Mouse (Mus musculus): ENCODE results near the gene Lnx1. TPM values are rescaled to one million over a fixed set of nuclear protein-coding genes. Genes with fewer than 3 reads are reported as not detected.

Lnx1 gene
- polyA plus RNA-seq, 1 experiment from 2014 or later = 0.06 TPM

GRCm38 (mm10) chr5:74682735-74683134 lies 20.0 kb downstream of the Lnx1 start:
- H3K4me3 ChIP-seq (ENCODE audit: low read depth, low read length) = no peak overlapping the region
- DNase-seq (no peak), ATAC-seq (no peak)
- TF ChIP-seq CTCF (IDR thresholded peaks at IDR 0.05; ENCODE audit: low read depth) (no peak), EP300 (IDR thresholded peaks at IDR 0.05; ENCODE audit: low read depth) (no peak)
- no peak overlapping the region for H3K4me2 ChIP-seq (ENCODE audit: low read depth, low read length)
- no peaks in the 10 kb centered on the region for H3K36me3 ChIP-seq (replicated peaks; ENCODE audit: insufficient read depth, low read length)
- no peak overlapping the region for H3K27ac ChIP-seq (ENCODE audit: low read depth)
- no peaks in the 10 kb centered on the region for H3K9me3 ChIP-seq (ENCODE audit: low read length)
- H3K4me1 ChIP-seq (ENCODE audit: insufficient read depth) = no peaks in the 10 kb centered on the region
- 90% methylated on average over 1 of the region's 1 CpGs for WGBS (ENCODE audit: insufficient replicate concordance)
- H3K27me3 ChIP-seq (ENCODE audit: insufficient read depth, low read length) = no peaks in the 10 kb centered on the region
- H3K9ac ChIP-seq (replicated peaks) = no peak overlapping the region

- Histone ChIP-seq H3K27ac (ENCODE audit: low read depth) (no peak overlapping the region), H3K36me3 (replicated peaks; ENCODE audit: insufficient read depth, low read length) (no peaks in the 10 kb centered on the region), H3K4me1 (ENCODE audit: insufficient read depth) (no peaks in the 10 kb centered on the region), H3K9ac (replicated peaks) (no peak overlapping the region), H3K27me3 (ENCODE audit: insufficient read depth, low read length) (no peaks in the 10 kb centered on the region), H3K4me2 (ENCODE audit: low read depth, low read length) (no peak overlapping the region), H3K9me3 (ENCODE audit: low read length) (no peaks in the 10 kb centered on the region), H3K4me3 (ENCODE audit: low read depth, low read length) (no peak overlapping the region)
- TF ChIP-seq CTCF (IDR thresholded peaks at IDR 0.05; ENCODE audit: low read depth) (no peak), EP300 (IDR thresholded peaks at IDR 0.05; ENCODE audit: low read depth) (no peak)
- DNase-seq (no peak), ATAC-seq (no peak)
- WGBS (ENCODE audit: insufficient replicate concordance) = 65% methylated on average over 7 of the region's 7 CpGs
Measured at GRCm38 (mm10) chr5:74679631-74680030, 23.1 kb downstream of the Lnx1 start.

GRCm38 (mm10) chr5:74678693-74679092 lies 24.0 kb downstream of the Lnx1 start:
- 77% methylated on average over 5 of the region's 5 CpGs for WGBS (ENCODE audit: insufficient replicate concordance)
- no peak for ATAC-seq

GRCm38 (mm10) chr5:74677399-74678338 lies 25.0 kb downstream of the Lnx1 start:
- TF ChIP-seq EP300 (IDR thresholded peaks at IDR 0.05; ENCODE audit: low read depth) (no peak), CTCF (IDR thresholded peaks at IDR 0.05; ENCODE audit: low read depth) (no peak)
- Histone ChIP-seq H3K27me3 (ENCODE audit: insufficient read depth, low read length) (no peaks in the 10 kb centered on the region), H3K4me3 (ENCODE audit: low read depth, low read length) (no peak overlapping the region), H3K4me2 (ENCODE audit: low read depth, low read length) (no peak overlapping the region), H3K27ac (ENCODE audit: low read depth) (no peak overlapping the region), H3K36me3 (replicated peaks; ENCODE audit: insufficient read depth, low read length) (no peaks in the 10 kb centered on the region), H3K4me1 (ENCODE audit: insufficient read depth) (no peaks in the 10 kb centered on the region), H3K9me3 (ENCODE audit: low read length) (no peaks in the 10 kb centered on the region), H3K9ac (replicated peaks) (no peak overlapping the region)
- ATAC-seq (no peak), DNase-seq (no peak)
- WGBS (ENCODE audit: insufficient replicate concordance) = 62% methylated on average over 19 of the region's 19 CpGs

More at GRCm38 (mm10) chr5:74678693-74679092, 24.0 kb downstream of the Lnx1 start:
- no peak overlapping the region for H3K27ac ChIP-seq (ENCODE audit: low read depth)
- no peaks in the 10 kb centered on the region for H3K27me3 ChIP-seq (ENCODE audit: insufficient read depth, low read length)
- no peaks in the 10 kb centered on the region for H3K4me1 ChIP-seq (ENCODE audit: insufficient read depth)
- TF ChIP-seq EP300 (IDR thresholded peaks at IDR 0.05; ENCODE audit: low read depth) (no peak), CTCF (IDR thresholded peaks at IDR 0.05; ENCODE audit: low read depth) (no peak)
- no peaks in the 10 kb centered on the region for H3K36me3 ChIP-seq (replicated peaks; ENCODE audit: insufficient read depth, low read length)
- no peak overlapping the region for H3K4me3 ChIP-seq (ENCODE audit: low read depth, low read length)
- H3K9ac ChIP-seq (replicated peaks) = no peak overlapping the region
- H3K9me3 ChIP-seq (ENCODE audit: low read length) = no peaks in the 10 kb centered on the region
- no peak overlapping the region for H3K4me2 ChIP-seq (ENCODE audit: low read depth, low read length)
- DNase-seq = no peak

- H3K4me1 ChIP-seq (ENCODE audit: insufficient read depth) = no peaks in the 10 kb centered on the region
- no peaks in the 10 kb centered on the region for H3K27me3 ChIP-seq (ENCODE audit: insufficient read depth, low read length)
- ATAC-seq = no peak
- H3K9me3 ChIP-seq (ENCODE audit: low read length) = no peaks in the 10 kb centered on the region
- H3K36me3 ChIP-seq (replicated peaks; ENCODE audit: insufficient read depth, low read length) = no peaks in the 10 kb centered on the region
- no peak overlapping the region for H3K9ac ChIP-seq (replicated peaks)
- H3K4me2 ChIP-seq (ENCODE audit: low read depth, low read length) = no peak overlapping the region
- TF ChIP-seq CTCF (IDR thresholded peaks at IDR 0.05; ENCODE audit: low read depth) = no peak
- no peak for TF ChIP-seq EP300 (IDR thresholded peaks at IDR 0.05; ENCODE audit: low read depth)
- H3K27ac ChIP-seq (ENCODE audit: low read depth) = no peak overlapping the region
- no peak for DNase-seq
- 76% methylated on average over 5 of the region's 5 CpGs for WGBS (ENCODE audit: insufficient replicate concordance)
- H3K4me3 ChIP-seq (ENCODE audit: low read depth, low read length) = no peak overlapping the region
Measured at GRCm38 (mm10) chr5:74672556-74672955, 30.2 kb downstream of the Lnx1 start.

GRCm38 (mm10) chr5:74670877-74671276 lies 31.8 kb downstream of the Lnx1 start:
- no peak for DNase-seq
- Histone ChIP-seq H3K36me3 (replicated peaks; ENCODE audit: insufficient read depth, low read length) (no peaks in the 10 kb centered on the region), H3K4me2 (ENCODE audit: low read depth, low read length) (no peak overlapping the region), H3K9me3 (ENCODE audit: low read length) (no peaks in the 10 kb centered on the region), H3K27ac (ENCODE audit: low read depth) (no peak overlapping the region), H3K4me1 (ENCODE audit: insufficient read depth) (no peaks in the 10 kb centered on the region), H3K27me3 (ENCODE audit: insufficient read depth, low read length) (no peaks in the 10 kb centered on the region), H3K4me3 (ENCODE audit: low read depth, low read length) (no peak overlapping the region), H3K9ac (replicated peaks) (no peak overlapping the region)
- ATAC-seq = no peak
- WGBS (ENCODE audit: insufficient replicate concordance) = 66% methylated on average over 3 of the region's 3 CpGs
- TF ChIP-seq CTCF (IDR thresholded peaks at IDR 0.05; ENCODE audit: low read depth) (no peak), EP300 (IDR thresholded peaks at IDR 0.05; ENCODE audit: low read depth) (no peak)
